Mouse (Mus musculus) 3T3-L1 (cell line): ENCODE measurements at regions not wholly inside any gene's neighbourhood (a gene's known extent, or its start where the extent isn't known, plus 50 kb on each side); places are given as distances from the start of the nearest gene placed in this dataset.

Experiments
- DNase-seq: peaks from one replicate; pipeline ENCODE4 v3.0.0-alpha.2; 2015; ENCODE audit warnings: low read depth, low spot score

GRCm38 (mm10) chr11:38886466-38886865, 1650.7 kb upstream of the Tenm2 start:
- no peak for DNase-seq

GRCm38 (mm10) chr11:38861622-38862345, 1626.0 kb upstream of the Tenm2 start:
- no peak for DNase-seq

- DNase-seq, result no peak
Observed at GRCm38 (mm10) chr11:38856645-38857044, 1620.9 kb upstream of the Tenm2 start.

GRCm38 (mm10) chr11:38829148-38829547, 1593.4 kb upstream of the Tenm2 start:
- DNase-seq, result no peak

GRCm38 (mm10) chr11:38828375-38828774, 1592.6 kb upstream of the Tenm2 start:
- DNase-seq, result no peak

GRCm38 (mm10) chr11:38825172-38825753, 1589.5 kb upstream of the Tenm2 start:
- no peak for DNase-seq

- no peak for DNase-seq
Observed at GRCm38 (mm10) chr11:38818141-38818540, 1582.4 kb upstream of the Tenm2 start.

- no peak for DNase-seq
Observed at GRCm38 (mm10) chr11:38783548-38783947, 1547.8 kb upstream of the Tenm2 start.

- no peak for DNase-seq
Observed at GRCm38 (mm10) chr11:38779585-38779984, 1543.8 kb upstream of the Tenm2 start.

GRCm38 (mm10) chr11:38762241-38762640, 1526.5 kb upstream of the Tenm2 start:
- DNase-seq, result no peak

- peak; percentile 50 for DNase-seq
Observed at GRCm38 (mm10) chr11:38747549-38747948, 1511.8 kb upstream of the Tenm2 start.

- no peak for DNase-seq
Observed at GRCm38 (mm10) chr11:38729101-38729500, 1493.3 kb upstream of the Tenm2 start.

- DNase-seq, result no peak
Observed at GRCm38 (mm10) chr11:38715697-38716096, 1479.9 kb upstream of the Tenm2 start.

GRCm38 (mm10) chr11:38681264-38681663, 1445.5 kb upstream of the Tenm2 start:
- no peak for DNase-seq

- peak; percentile 2 for DNase-seq
Observed at GRCm38 (mm10) chr11:38673367-38674056, 1437.7 kb upstream of the Tenm2 start.
